Mouse (Mus musculus) G1E (cell line): ENCODE measurements around the gene Clrn3. TPM values are rescaled to one million over a fixed set of nuclear protein-coding genes. Genes with fewer than 3 reads are reported as not detected.

Experiments
- ATAC-seq: 2 replicates; pipeline ENCODE4 v1.8.0; 2016; ENCODE audit warnings: mild to moderate bottlenecking; ENCODE audit not compliant: insufficient number of reproducible peaks, poor library complexity, low FRiP score, severe bottlenecking; ENCODE audit errors: extremely low read depth
- DNase-seq: peaks from one replicate; pipeline ENCODE4 v3.0.0; 2012; ENCODE audit warnings: low spot score
- H3K27me3 ChIP-seq: 2 replicates; pipeline ENCODE4 v1.6.1; 2012; ENCODE audit warnings: mild to moderate bottlenecking, low read length, inconsistent platforms; ENCODE audit not compliant: insufficient read depth
- H3K36me3 ChIP-seq: replicated peaks from 2 replicates; pipeline ENCODE3; 2012; ENCODE audit warnings: mild to moderate bottlenecking, inconsistent platforms
- H3K4me1 ChIP-seq: 2 replicates; pipeline ENCODE4 v1.6.1; 2012; ENCODE audit warnings: low read depth, low read length, inconsistent platforms, mixed read lengths; ENCODE audit not compliant: insufficient read depth
- H3K4me3 ChIP-seq: 2 replicates; pipeline ENCODE4 v1.5.1; 2012; ENCODE audit warnings: low read depth, mild to moderate bottlenecking, inconsistent platforms, low read length, moderate library complexity, mixed read lengths
- H3K9me3 ChIP-seq: replicated peaks from 2 replicates; pipeline ENCODE4 v1.6.1; 2012; ENCODE audit warnings: inconsistent platforms
- CTCF ChIP-seq: IDR thresholded peaks from 2 replicates; pipeline ENCODE4 v1.5.1; 2012; ENCODE audit warnings: low read depth, low read length, inconsistent platforms, mixed read lengths
- GATA1 ChIP-seq: IDR thresholded peaks from 2 replicates; pipeline ENCODE4 v1.6.1; 2012; ENCODE audit warnings: borderline replicate concordance, low read length, inconsistent platforms, mixed read lengths
- GATA2 ChIP-seq: IDR thresholded peaks from 2 replicates; pipeline ENCODE4 v1.6.1; 2012; ENCODE audit warnings: low read depth, low read length, inconsistent platforms, borderline replicate concordance
- POLR2AphosphoS5 ChIP-seq: IDR thresholded peaks from 2 replicates; pipeline ENCODE4 v1.6.1; 2012; ENCODE audit warnings: low read depth, low read length, inconsistent platforms; ENCODE audit not compliant: insufficient replicate concordance
- TAL1 ChIP-seq: conservative IDR thresholded peaks from 2 replicates; pipeline ENCODE4 v1.6.1; 2012; ENCODE audit warnings: low read depth, low read length, inconsistent platforms, mixed read lengths
- polyA plus RNA-seq: library from polyadenylated mRNA; stranded (reverse); fragments of >175 nt; gene quantifications from 2 replicates; pipeline ENCODE4 v1.2.3, GENCODE M21; 2012
- total RNA-seq, 2 experiments: library from RNA; stranded (forward) in 1 of 2; stranded (reverse) in 1 of 2; fragments of 200-1000 nt in 1 of 2; fragments of >200 nt in 1 of 2; fragmentation: Nextera tagmentation in 1 of 2; gene quantifications; 2 replicates each; pipeline ENCODE4 v1.2.3; 2014 to 2017

Clrn3 gene
- total and polyA plus RNA-seq, 3 experiments: 0.11 TPM; not detected in 2

DNA sequence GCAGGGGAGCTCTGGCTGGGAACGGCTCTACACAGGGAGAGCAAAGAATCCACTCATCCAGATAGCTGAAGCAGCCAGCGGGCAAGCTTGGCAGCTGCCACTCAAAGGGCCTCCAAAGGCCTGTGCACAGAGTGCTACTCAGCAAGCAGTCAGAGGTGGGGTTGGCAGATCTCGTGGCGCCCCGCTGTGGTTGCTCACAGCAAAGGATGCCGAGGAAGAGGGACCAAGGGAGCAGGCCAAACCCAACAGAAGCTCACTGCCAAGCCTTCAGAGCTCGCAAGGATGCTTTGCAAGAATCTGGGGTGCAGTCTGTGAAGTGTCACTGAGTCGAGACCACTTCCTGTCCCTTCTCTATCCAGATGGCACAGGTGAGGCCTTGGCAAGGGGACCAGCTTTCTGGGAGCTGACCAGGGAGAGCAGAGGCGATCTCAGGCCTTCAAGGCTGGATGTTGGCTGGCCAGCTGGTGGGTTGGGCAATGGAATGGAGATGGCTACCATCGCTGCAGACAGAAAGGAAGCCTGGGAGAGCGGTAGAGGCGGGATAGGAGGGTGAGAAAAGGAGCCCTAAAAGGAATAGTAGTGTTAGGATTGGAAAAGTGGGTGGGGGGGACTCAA lies 42.6 kb downstream of the Clrn3 start:
- Histone ChIP-seq H3K9me3 (no peaks in the 10 kb centered on the region), H3K4me3 (no peak overlapping the region), H3K36me3 (no peaks in the 10 kb centered on the region), H3K4me1 (0 out of 2 replicates have a peak, but pooled peaks cover 4% of the 10 kb centered on the region), H3K27me3 (peaks cover 19% of the 10 kb centered on the region)
- DNase-seq (no peak), ATAC-seq (no peak)
- TF ChIP-seq TAL1: no peak
- TF ChIP-seq POLR2AphosphoS5: no peak
- TF ChIP-seq GATA2: no peak
- TF ChIP-seq GATA1: no peak
- no peak for TF ChIP-seq CTCF

DNA sequence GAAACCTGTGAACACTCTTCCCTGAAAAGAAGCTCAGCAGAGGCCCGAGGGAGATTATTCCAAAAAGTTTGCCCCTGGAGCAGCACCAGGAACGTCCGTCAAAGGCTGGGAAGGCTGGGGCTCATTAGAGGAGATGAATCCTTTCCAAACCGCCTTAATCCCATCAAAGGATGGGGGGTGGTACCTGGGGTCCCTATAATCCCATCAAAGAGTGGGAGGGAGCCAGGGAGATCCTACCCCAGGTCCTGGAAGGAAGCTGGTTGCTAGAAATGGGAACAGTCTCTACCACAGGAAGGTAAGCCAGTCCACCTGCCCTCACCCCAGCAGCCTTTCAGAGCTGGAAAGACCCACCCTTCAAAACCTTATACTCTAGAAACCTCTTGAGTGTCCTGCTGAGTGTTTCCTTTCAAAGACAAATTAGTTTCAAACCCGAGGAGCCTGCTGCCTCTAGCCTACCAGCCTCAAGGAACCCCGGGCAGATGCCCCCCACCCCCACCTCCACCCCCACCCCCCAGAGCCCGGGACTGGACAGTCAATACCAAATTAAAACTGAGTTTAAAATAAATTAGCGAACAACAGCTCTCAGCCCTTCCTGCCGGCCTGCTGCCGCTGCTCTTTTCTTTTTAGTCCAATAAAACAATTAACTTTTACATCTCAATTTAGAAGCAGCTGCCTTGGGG lies 43.2 kb downstream of the Clrn3 start:
- TF ChIP-seq CTCF: no peak
- TF ChIP-seq GATA1: no peak
- TF ChIP-seq POLR2AphosphoS5: no peak
- ATAC-seq (no peak), DNase-seq (no peak)
- Histone ChIP-seq H3K4me3 (no peak overlapping the region), H3K4me1 (0 out of 2 replicates have a peak, but pooled peaks cover 4% of the 10 kb centered on the region), H3K36me3 (no peaks in the 10 kb centered on the region), H3K27me3 (peaks cover 17% of the 10 kb centered on the region), H3K9me3 (no peaks in the 10 kb centered on the region)

DNA sequence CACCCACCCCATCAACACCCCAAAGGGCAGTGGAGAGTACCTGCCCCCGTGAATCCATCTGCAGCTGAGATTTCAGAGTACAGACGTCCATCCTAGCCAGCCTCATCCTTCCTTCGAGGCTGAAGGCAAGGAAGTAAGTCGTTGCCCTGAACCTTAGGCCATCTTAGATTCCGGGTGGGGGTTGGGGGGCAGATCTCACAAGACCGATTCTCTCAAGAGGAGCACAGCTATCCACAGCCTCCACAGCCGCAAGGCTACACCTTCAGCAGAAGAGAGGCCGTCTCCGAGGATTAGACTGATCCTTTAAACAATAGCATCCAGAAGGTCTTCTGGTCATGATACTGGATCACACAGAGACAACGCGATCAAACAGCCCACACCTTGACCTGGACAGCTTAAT lies 44.1 kb downstream of the Clrn3 start:
- no peak overlapping the region for H3K4me3 ChIP-seq
- TF ChIP-seq GATA2: no peak
- TF ChIP-seq GATA1: no peak
- TF ChIP-seq POLR2AphosphoS5: no peak
- TF ChIP-seq CTCF: no peak
- no peak for TF ChIP-seq TAL1
- ATAC-seq (no peak), DNase-seq (no peak)
- peaks cover 20% of the 10 kb centered on the region for H3K27me3 ChIP-seq
- no peaks in the 10 kb centered on the region for H3K9me3 ChIP-seq
- H3K36me3 ChIP-seq: no peaks in the 10 kb centered on the region
- H3K4me1 ChIP-seq: 0 out of 2 replicates have a peak, but pooled peaks cover 4% of the 10 kb centered on the region

DNA sequence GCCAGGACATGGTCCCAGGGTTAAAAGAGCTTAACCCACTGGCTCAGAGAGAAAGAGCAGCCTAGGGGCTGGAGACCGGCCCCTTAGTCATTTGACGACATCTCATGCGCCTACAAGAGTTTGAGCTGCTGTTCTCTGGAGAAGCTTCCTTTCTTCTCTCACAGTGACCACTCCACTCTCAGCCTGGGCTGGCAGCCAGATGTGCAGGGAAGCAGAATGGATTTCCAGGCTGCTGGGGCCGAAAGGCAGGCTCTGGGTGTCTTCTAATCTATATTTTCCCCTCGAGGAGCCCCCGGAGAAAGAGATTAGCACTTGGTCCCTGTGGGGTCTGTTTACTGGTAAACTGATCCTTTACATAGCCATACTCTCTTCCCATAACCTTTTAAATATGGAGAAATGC lies 44.7 kb downstream of the Clrn3 start:
- Histone ChIP-seq H3K4me1 (0 out of 2 replicates have a peak, but pooled peaks cover 4% of the 10 kb centered on the region), H3K4me3 (no peak overlapping the region), H3K9me3 (no peaks in the 10 kb centered on the region), H3K36me3 (no peaks in the 10 kb centered on the region), H3K27me3 (peaks cover 20% of the 10 kb centered on the region)
- TF ChIP-seq POLR2AphosphoS5: no peak
- no peak for TF ChIP-seq TAL1
- TF ChIP-seq GATA1: no peak
- ATAC-seq: no peak
- DNase-seq: no peak

DNA sequence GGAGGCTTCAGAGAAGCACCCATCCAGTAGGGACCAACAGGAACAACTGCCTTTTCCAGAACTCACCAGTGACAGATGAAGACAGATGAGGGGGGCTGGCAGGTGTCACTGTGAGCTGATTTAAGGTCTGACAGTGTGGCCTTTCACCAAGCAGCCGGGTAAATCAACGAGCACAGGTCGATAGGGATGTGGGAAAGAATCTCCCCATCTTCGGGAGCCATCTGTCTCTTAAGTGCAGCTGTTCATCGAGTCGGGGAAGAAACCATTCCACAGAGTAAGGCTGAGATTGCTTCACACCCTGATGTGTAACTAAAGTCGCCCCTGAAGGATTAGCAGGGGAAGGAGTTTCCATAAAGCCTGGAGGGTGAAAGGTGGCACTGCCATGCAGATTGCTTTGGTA lies 47.3 kb downstream of the Clrn3 start:
- TF ChIP-seq CTCF: no peak
- TF ChIP-seq GATA1: no peak
- no peak for TF ChIP-seq POLR2AphosphoS5
- no peak for TF ChIP-seq GATA2
- TF ChIP-seq TAL1: no peak
- H3K27me3 ChIP-seq: peaks cover 14% of the 10 kb centered on the region
- H3K4me1 ChIP-seq: no peaks in the 10 kb centered on the region
- H3K36me3 ChIP-seq: no peaks in the 10 kb centered on the region
- ATAC-seq: no peak
- H3K4me3 ChIP-seq: no peak overlapping the region
- DNase-seq: no peak
- no peaks in the 10 kb centered on the region for H3K9me3 ChIP-seq

DNA sequence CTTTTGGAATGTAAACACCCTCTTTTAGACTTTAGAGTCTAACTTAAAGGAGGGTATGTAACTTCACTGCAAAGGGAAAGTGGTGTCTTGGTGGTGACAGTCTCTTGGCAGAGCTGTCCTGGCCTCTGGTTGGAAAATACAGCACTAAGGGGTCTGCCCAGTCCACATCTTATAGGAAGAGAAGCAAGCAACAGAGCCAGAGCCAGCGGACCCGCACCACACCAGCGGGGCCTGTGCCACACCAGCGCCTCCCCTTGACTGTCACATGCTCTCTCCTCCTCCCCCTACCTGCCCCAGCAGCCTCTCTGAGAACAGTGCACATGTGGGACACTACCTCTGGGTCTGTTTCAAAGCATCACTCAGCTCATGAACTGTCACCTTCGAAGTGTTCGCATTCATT lies 48.5 kb downstream of the Clrn3 start:
- peaks cover 9% of the 10 kb centered on the region; the same call in 1 of the 2 replicates for H3K27me3 ChIP-seq
- H3K36me3 ChIP-seq: no peaks in the 10 kb centered on the region
- H3K4me1 ChIP-seq: no peaks in the 10 kb centered on the region
- H3K9me3 ChIP-seq: no peaks in the 10 kb centered on the region
- no peak for DNase-seq
- no peak for TF ChIP-seq TAL1
- TF ChIP-seq GATA1: no peak
- TF ChIP-seq CTCF: no peak
- no peak for TF ChIP-seq POLR2AphosphoS5
- TF ChIP-seq GATA2: no peak
- ATAC-seq: no peak
- no peak overlapping the region for H3K4me3 ChIP-seq
